Mouse (Mus musculus): ENCODE measurements around the gene Abcc4. TPM values are rescaled to one million over a fixed set of nuclear protein-coding genes. Genes with fewer than 3 reads are reported as not detected.

Abcc4 gene
- total and polyA plus RNA-seq, 2 experiments from 2014 or later = 2.0 to 4.1 TPM

- Histone ChIP-seq H3K27me3 (ENCODE audit: insufficient read depth, low read length) (no peaks in the 10 kb centered on the region), H3K4me2 (ENCODE audit: low read depth) (no peak overlapping the region), H3K9me3 (ENCODE audit: low read length) (no peaks in the 10 kb centered on the region), H3K4me1 (ENCODE audit: insufficient read depth) (no peaks in the 10 kb centered on the region), H3K4me3 (ENCODE audit: low read depth, low read length) (no peak overlapping the region), H3K9ac (no peak overlapping the region), H3K36me3 (ENCODE audit: insufficient read depth) (no peaks in the 10 kb centered on the region), H3K27ac (ENCODE audit: low read depth, low read length) (no peak overlapping the region)
- DNase-seq (no peak), ATAC-seq (no peak)
- 50% methylated on average over 6 of the region's 6 CpGs for WGBS
- TF ChIP-seq CTCF (IDR thresholded peaks at IDR 0.05; ENCODE audit: low read depth) = no peak
Measured at GRCm38 (mm10) chr14:118667499-118667898, 38.5 kb downstream of the Abcc4 start.

- H3K36me3 ChIP-seq (ENCODE audit: insufficient read depth) = no peaks in the 10 kb centered on the region
- H3K9ac ChIP-seq = no peak overlapping the region
- TF ChIP-seq CTCF (IDR thresholded peaks at IDR 0.05; ENCODE audit: low read depth) = no peak
- 88% methylated on average over 7 of the region's 7 CpGs for WGBS
- H3K4me3 ChIP-seq (ENCODE audit: low read depth, low read length) = no peak overlapping the region
- no peaks in the 10 kb centered on the region for H3K4me1 ChIP-seq (ENCODE audit: insufficient read depth)
- H3K9me3 ChIP-seq (ENCODE audit: low read length) = no peaks in the 10 kb centered on the region
- H3K27me3 ChIP-seq (ENCODE audit: insufficient read depth, low read length) = no peaks in the 10 kb centered on the region
- ATAC-seq = no peak
- H3K27ac ChIP-seq (ENCODE audit: low read depth, low read length) = no peak overlapping the region
- DNase-seq = no peak
- no peak overlapping the region for H3K4me2 ChIP-seq (ENCODE audit: low read depth)
Measured at GRCm38 (mm10) chr14:118664661-118665060, 41.4 kb downstream of the Abcc4 start.

GRCm38 (mm10) chr14:118662625-118663276, 43.3 kb downstream of the Abcc4 start:
- 89% methylated on average over 18 of the region's 18 CpGs for WGBS
- DNase-seq = no peak
- Histone ChIP-seq H3K4me3 (ENCODE audit: low read depth, low read length) (no peak overlapping the region), H3K9ac (no peak overlapping the region), H3K4me1 (ENCODE audit: insufficient read depth) (no peaks in the 10 kb centered on the region), H3K9me3 (ENCODE audit: low read length) (no peaks in the 10 kb centered on the region), H3K36me3 (ENCODE audit: insufficient read depth) (no peaks in the 10 kb centered on the region), H3K4me2 (ENCODE audit: low read depth) (no peak overlapping the region), H3K27ac (ENCODE audit: low read depth, low read length) (no peak overlapping the region), H3K27me3 (ENCODE audit: insufficient read depth, low read length) (no peaks in the 10 kb centered on the region)
- ATAC-seq = no peak
- no peak for TF ChIP-seq CTCF (IDR thresholded peaks at IDR 0.05; ENCODE audit: low read depth)

GRCm38 (mm10) chr14:118662124-118662523, 43.9 kb downstream of the Abcc4 start:
- H3K4me2 ChIP-seq (ENCODE audit: low read depth) = no peak overlapping the region
- H3K9ac ChIP-seq = no peak overlapping the region
- no peak for ATAC-seq
- DNase-seq = no peak
- H3K27ac ChIP-seq (ENCODE audit: low read depth, low read length) = no peak overlapping the region
- no peak for TF ChIP-seq CTCF (IDR thresholded peaks at IDR 0.05; ENCODE audit: low read depth)
- no peaks in the 10 kb centered on the region for H3K27me3 ChIP-seq (ENCODE audit: insufficient read depth, low read length)
- H3K4me3 ChIP-seq (ENCODE audit: low read depth, low read length) = no peak overlapping the region
- no peaks in the 10 kb centered on the region for H3K36me3 ChIP-seq (ENCODE audit: insufficient read depth)
- no peaks in the 10 kb centered on the region for H3K9me3 ChIP-seq (ENCODE audit: low read length)
- WGBS = 93% methylated on average over 10 of the region's 10 CpGs
- no peaks in the 10 kb centered on the region for H3K4me1 ChIP-seq (ENCODE audit: insufficient read depth)

GRCm38 (mm10) chr14:118659230-118659629, 46.8 kb downstream of the Abcc4 start:
- TF ChIP-seq CTCF (IDR thresholded peaks at IDR 0.05; ENCODE audit: low read depth) = no peak

GRCm38 (mm10) chr14:118658328-118658692, 47.7 kb downstream of the Abcc4 start:
- no peak for ATAC-seq
- Histone ChIP-seq H3K27ac (ENCODE audit: low read depth, low read length) (no peak overlapping the region), H3K27me3 (ENCODE audit: insufficient read depth, low read length) (no peaks in the 10 kb centered on the region), H3K9me3 (ENCODE audit: low read length) (no peaks in the 10 kb centered on the region), H3K4me1 (ENCODE audit: insufficient read depth) (no peaks in the 10 kb centered on the region), H3K9ac (no peak overlapping the region), H3K4me3 (ENCODE audit: low read depth, low read length) (no peak overlapping the region), H3K4me2 (ENCODE audit: low read depth) (no peak overlapping the region), H3K36me3 (ENCODE audit: insufficient read depth) (no peaks in the 10 kb centered on the region)
- no peak for DNase-seq
- 85% methylated on average over 8 of the region's 8 CpGs for WGBS
- TF ChIP-seq CTCF (IDR thresholded peaks at IDR 0.05; ENCODE audit: low read depth) = no peak

More at GRCm38 (mm10) chr14:118659230-118659629, 46.8 kb downstream of the Abcc4 start:
- no peak overlapping the region for H3K4me3 ChIP-seq (ENCODE audit: low read depth, low read length)
- H3K27ac ChIP-seq (ENCODE audit: low read depth, low read length) = no peak overlapping the region
- no peak for DNase-seq
- no peak for ATAC-seq
- no peaks in the 10 kb centered on the region for H3K4me1 ChIP-seq (ENCODE audit: insufficient read depth)
- H3K36me3 ChIP-seq (ENCODE audit: insufficient read depth) = no peaks in the 10 kb centered on the region
- H3K9ac ChIP-seq = no peak overlapping the region
- no peaks in the 10 kb centered on the region for H3K27me3 ChIP-seq (ENCODE audit: insufficient read depth, low read length)
- no peaks in the 10 kb centered on the region for H3K9me3 ChIP-seq (ENCODE audit: low read length)
- H3K4me2 ChIP-seq (ENCODE audit: low read depth) = no peak overlapping the region

- Histone ChIP-seq H3K4me2 (ENCODE audit: low read depth) (no peak overlapping the region), H3K4me3 (ENCODE audit: low read depth, low read length) (no peak overlapping the region), H3K27ac (ENCODE audit: low read depth, low read length) (no peak overlapping the region), H3K36me3 (ENCODE audit: insufficient read depth) (no peaks in the 10 kb centered on the region), H3K9me3 (ENCODE audit: low read length) (no peaks in the 10 kb centered on the region), H3K9ac (no peak overlapping the region), H3K4me1 (ENCODE audit: insufficient read depth) (no peaks in the 10 kb centered on the region), H3K27me3 (ENCODE audit: insufficient read depth, low read length) (no peaks in the 10 kb centered on the region)
- WGBS = 56% methylated on average over 20 of the region's 20 CpGs
- DNase-seq (no peak), ATAC-seq (no peak)
- no peak for TF ChIP-seq CTCF (IDR thresholded peaks at IDR 0.05; ENCODE audit: low read depth)
Measured at GRCm38 (mm10) chr14:118657673-118658327, 48.2 kb downstream of the Abcc4 start.
